Mouse (Mus musculus) G1E (cell line): ENCODE data around the gene Atg5. TPM values are rescaled to one million over a fixed set of nuclear protein-coding genes. Genes with fewer than 3 reads are reported as not detected.
A peak's percentile ranks its signal among the peaks of the same experiment; 100 is the strongest.

Experiments used
- ATAC-seq: 2 replicates; pipeline ENCODE4 v1.8.0; 2016; ENCODE audit warnings: mild to moderate bottlenecking; ENCODE audit not compliant: insufficient number of reproducible peaks, poor library complexity, low FRiP score, severe bottlenecking; ENCODE audit errors: extremely low read depth
- DNase-seq: peaks from one replicate; pipeline ENCODE4 v3.0.0; 2012; ENCODE audit warnings: low spot score
- H3K27me3 ChIP-seq: 2 replicates; pipeline ENCODE4 v1.6.1; 2012; ENCODE audit warnings: mild to moderate bottlenecking, low read length, inconsistent platforms; ENCODE audit not compliant: insufficient read depth
- H3K36me3 ChIP-seq: replicated peaks from 2 replicates; pipeline ENCODE3; 2012; ENCODE audit warnings: mild to moderate bottlenecking, inconsistent platforms
- H3K4me1 ChIP-seq: 2 replicates; pipeline ENCODE4 v1.6.1; 2012; ENCODE audit warnings: low read depth, low read length, inconsistent platforms, mixed read lengths; ENCODE audit not compliant: insufficient read depth
- H3K4me3 ChIP-seq: 2 replicates; pipeline ENCODE4 v1.5.1; 2012; ENCODE audit warnings: low read depth, mild to moderate bottlenecking, inconsistent platforms, low read length, moderate library complexity, mixed read lengths
- H3K9me3 ChIP-seq: replicated peaks from 2 replicates; pipeline ENCODE4 v1.6.1; 2012; ENCODE audit warnings: inconsistent platforms
- CTCF ChIP-seq: IDR thresholded peaks from 2 replicates; pipeline ENCODE4 v1.5.1; 2012; ENCODE audit warnings: low read depth, low read length, inconsistent platforms, mixed read lengths
- GATA1 ChIP-seq: IDR thresholded peaks from 2 replicates; pipeline ENCODE4 v1.6.1; 2012; ENCODE audit warnings: borderline replicate concordance, low read length, inconsistent platforms, mixed read lengths
- GATA2 ChIP-seq: IDR thresholded peaks from 2 replicates; pipeline ENCODE4 v1.6.1; 2012; ENCODE audit warnings: low read depth, low read length, inconsistent platforms, borderline replicate concordance
- POLR2AphosphoS5 ChIP-seq: IDR thresholded peaks from 2 replicates; pipeline ENCODE4 v1.6.1; 2012; ENCODE audit warnings: low read depth, low read length, inconsistent platforms; ENCODE audit not compliant: insufficient replicate concordance
- TAL1 ChIP-seq: conservative IDR thresholded peaks from 2 replicates; pipeline ENCODE4 v1.6.1; 2012; ENCODE audit warnings: low read depth, low read length, inconsistent platforms, mixed read lengths
- polyA plus RNA-seq: library from polyadenylated mRNA; stranded (reverse); fragments of >175 nt; gene quantifications from 2 replicates; pipeline ENCODE4 v1.2.3, GENCODE M21; 2012
- total RNA-seq, 2 experiments: library from RNA; stranded (forward) in 1 of 2; stranded (reverse) in 1 of 2; fragments of 200-1000 nt in 1 of 2; fragments of >200 nt in 1 of 2; fragmentation: Nextera tagmentation in 1 of 2; gene quantifications; 2 replicates each; pipeline ENCODE4 v1.2.3; 2014 to 2017

Atg5 gene
- total and polyA plus RNA-seq, 3 experiments, result 4.4 to 23.3 (median 23.2) TPM

- Histone ChIP-seq H3K36me3 (peaks cover 20% of the 10 kb centered on the region), H3K4me1 (peaks cover 11% of the 10 kb centered on the region), H3K9me3 (no peaks in the 10 kb centered on the region), H3K4me3 (no peak overlapping the region), H3K27me3 (no peaks in the 10 kb centered on the region)
- ATAC-seq (no peak), DNase-seq (no peak)
- TF ChIP-seq GATA1 (no peak), CTCF (no peak), TAL1 (no peak), GATA2 (no peak), POLR2AphosphoS5 (no peak)
Observed at GRCm38 (mm10) chr10:44266561-44266960, 1.6 kb upstream of the Atg5 start.

- Histone ChIP-seq H3K36me3 (peaks cover 27% of the 10 kb centered on the region), H3K4me1 (peaks cover 11% of the 10 kb centered on the region), H3K4me3 (peak overlapping the region; percentile 77), H3K9me3 (no peaks in the 10 kb centered on the region), H3K27me3 (no peaks in the 10 kb centered on the region)
- TF ChIP-seq POLR2AphosphoS5, result no peak
- no peak for TF ChIP-seq GATA2
- TF ChIP-seq TAL1, result no peak
- TF ChIP-seq GATA1, result no peak
- TF ChIP-seq CTCF, result no peak
- ATAC-seq, result no peak
- DNase-seq, result no peak
Observed at GRCm38 (mm10) chr10:44267426-44268142, 574 bp upstream of the Atg5 start.

- TF ChIP-seq GATA2 (no peak), TAL1 (no peak), GATA1 (no peak), POLR2AphosphoS5 (no peak), CTCF (no peak)
- DNase-seq, result no peak
- no peak for ATAC-seq
- no peaks in the 10 kb centered on the region for H3K9me3 ChIP-seq
- no peaks in the 10 kb centered on the region for H3K27me3 ChIP-seq
- H3K36me3 ChIP-seq, result peaks cover 31% of the 10 kb centered on the region
- H3K4me1 ChIP-seq, result peaks cover 11% of the 10 kb centered on the region
- peak overlapping the region; percentile 77; the same call in 1 of the 2 replicates for H3K4me3 ChIP-seq
Observed at GRCm38 (mm10) chr10:44269211-44269610, 1.1 kb downstream of the Atg5 start.

GRCm38 (mm10) chr10:44282323-44282722 lies 14.2 kb downstream of the Atg5 start:
- H3K9me3 ChIP-seq, result no peaks in the 10 kb centered on the region
- no peak for ATAC-seq
- H3K4me3 ChIP-seq, result no peak overlapping the region
- peaks cover 12% of the 10 kb centered on the region for H3K36me3 ChIP-seq
- no peak for DNase-seq
- H3K4me1 ChIP-seq, result no peaks in the 10 kb centered on the region
- TF ChIP-seq TAL1, result no peak
- TF ChIP-seq GATA1, result no peak
- TF ChIP-seq CTCF, result no peak
- TF ChIP-seq POLR2AphosphoS5, result no peak
- no peak for TF ChIP-seq GATA2
- no peaks in the 10 kb centered on the region for H3K27me3 ChIP-seq

- Histone ChIP-seq H3K4me3 (no peak overlapping the region), H3K36me3 (peaks cover 30% of the 10 kb centered on the region), H3K9me3 (no peaks in the 10 kb centered on the region), H3K4me1 (no peaks in the 10 kb centered on the region), H3K27me3 (no peaks in the 10 kb centered on the region)
- DNase-seq, result no peak
- TF ChIP-seq TAL1 (no peak), GATA2 (no peak), GATA1 (no peak), POLR2AphosphoS5 (no peak), CTCF (no peak)
- ATAC-seq, result no peak
Observed at GRCm38 (mm10) chr10:44285106-44285505, 16.9 kb downstream of the Atg5 start.

- no peak for ATAC-seq
- no peak for DNase-seq
- Histone ChIP-seq H3K36me3 (peaks cover 37% of the 10 kb centered on the region), H3K4me3 (no peak overlapping the region), H3K9me3 (no peaks in the 10 kb centered on the region), H3K4me1 (no peaks in the 10 kb centered on the region), H3K27me3 (no peaks in the 10 kb centered on the region)
- TF ChIP-seq GATA1, result no peak
- TF ChIP-seq GATA2, result no peak
- TF ChIP-seq TAL1, result no peak
Observed at GRCm38 (mm10) chr10:44285935-44286334, 17.8 kb downstream of the Atg5 start.

GRCm38 (mm10) chr10:44290876-44291275 lies 22.7 kb downstream of the Atg5 start:
- Histone ChIP-seq H3K9me3 (no peaks in the 10 kb centered on the region), H3K27me3 (no peaks in the 10 kb centered on the region), H3K4me3 (no peak overlapping the region), H3K36me3 (peaks cover 51% of the 10 kb centered on the region), H3K4me1 (no peaks in the 10 kb centered on the region)
- no peak for DNase-seq
- TF ChIP-seq POLR2AphosphoS5, result no peak
- no peak for TF ChIP-seq GATA2
- ATAC-seq, result no peak
